Mouse (Mus musculus): ENCODE measurements around the gene Stx11. TPM values are rescaled to one million over a fixed set of nuclear protein-coding genes. Genes with fewer than 3 reads are reported as not detected.

Stx11 gene
- polyA plus RNA-seq, 1 experiment, result 28.8 TPM

- 82% methylated on average over 6 of the region's 6 CpGs for WGBS
- Histone ChIP-seq H3K4me1 (ENCODE audit: control insufficient read depth, insufficient read depth, low read length) (no peaks in the 10 kb centered on the region; the same call in 1 of the 2 replicates), H3K27ac (ENCODE audit: control insufficient read depth, insufficient read depth, low read depth, low read length, poor library complexity) (no peak overlapping the region), H3K4me3 (replicated peaks; ENCODE audit: control insufficient read depth, low read depth, low read length) (no peak overlapping the region)
- TF ChIP-seq POLR2A (IDR thresholded peaks at IDR 0.05; ENCODE audit: borderline replicate concordance, control insufficient read depth, low read depth, low read length), result no peak
- TF ChIP-seq CTCF (IDR thresholded peaks at IDR 0.05; ENCODE audit: control insufficient read depth, insufficient read depth, low read length), result no peak
Measured at GRCm38 (mm10) chr10:12916376-12916775, 47.7 kb downstream of the Stx11 start.

DNA sequence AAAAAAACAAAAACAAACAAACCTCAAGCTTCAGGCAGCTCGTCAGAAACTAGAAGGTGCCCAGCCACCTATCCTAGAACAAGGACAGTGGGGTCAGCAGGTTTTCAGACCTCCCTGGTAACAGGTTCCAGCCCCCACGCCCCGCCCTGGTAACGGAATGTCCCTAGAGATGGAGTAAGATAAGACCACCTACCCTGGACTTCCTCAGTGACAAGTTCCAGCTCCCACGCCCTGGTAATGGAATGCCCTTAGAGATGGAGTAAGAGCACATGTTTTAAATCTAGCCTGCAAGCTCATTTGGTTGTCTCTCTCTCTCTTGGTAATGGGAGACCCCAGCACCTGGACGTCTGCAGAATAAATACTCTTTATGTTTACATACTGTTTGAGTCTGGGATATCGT is 48.3 kb downstream of the Stx11 start:
- no peaks in the 10 kb centered on the region; the same call in 1 of the 2 replicates for H3K4me1 ChIP-seq (ENCODE audit: control insufficient read depth, insufficient read depth, low read length)
- TF ChIP-seq CTCF (IDR thresholded peaks at IDR 0.05; ENCODE audit: control insufficient read depth, insufficient read depth, low read length) (no peak), POLR2A (IDR thresholded peaks at IDR 0.05; ENCODE audit: borderline replicate concordance, control insufficient read depth, low read depth, low read length) (no peak)
- WGBS, result 87% methylated on average over 7 of the region's 7 CpGs
- no peak overlapping the region for H3K27ac ChIP-seq (ENCODE audit: control insufficient read depth, insufficient read depth, low read depth, low read length, poor library complexity)
- no peak overlapping the region for H3K4me3 ChIP-seq (replicated peaks; ENCODE audit: control insufficient read depth, low read depth, low read length)

- Histone ChIP-seq H3K27ac (ENCODE audit: control insufficient read depth, insufficient read depth, low read depth, low read length, poor library complexity) (no peak overlapping the region), H3K4me3 (replicated peaks; ENCODE audit: control insufficient read depth, low read depth, low read length) (no peak overlapping the region), H3K4me1 (ENCODE audit: control insufficient read depth, insufficient read depth, low read length) (no peaks in the 10 kb centered on the region)
- TF ChIP-seq POLR2A (IDR thresholded peaks at IDR 0.05; ENCODE audit: borderline replicate concordance, control insufficient read depth, low read depth, low read length) (no peak), CTCF (IDR thresholded peaks at IDR 0.05; ENCODE audit: control insufficient read depth, insufficient read depth, low read length) (no peak)
- WGBS, result 91% methylated on average over 1 of the region's 1 CpGs
Measured at GRCm38 (mm10) chr10:12914203-12914602, 49.9 kb downstream of the Stx11 start.

DNA sequence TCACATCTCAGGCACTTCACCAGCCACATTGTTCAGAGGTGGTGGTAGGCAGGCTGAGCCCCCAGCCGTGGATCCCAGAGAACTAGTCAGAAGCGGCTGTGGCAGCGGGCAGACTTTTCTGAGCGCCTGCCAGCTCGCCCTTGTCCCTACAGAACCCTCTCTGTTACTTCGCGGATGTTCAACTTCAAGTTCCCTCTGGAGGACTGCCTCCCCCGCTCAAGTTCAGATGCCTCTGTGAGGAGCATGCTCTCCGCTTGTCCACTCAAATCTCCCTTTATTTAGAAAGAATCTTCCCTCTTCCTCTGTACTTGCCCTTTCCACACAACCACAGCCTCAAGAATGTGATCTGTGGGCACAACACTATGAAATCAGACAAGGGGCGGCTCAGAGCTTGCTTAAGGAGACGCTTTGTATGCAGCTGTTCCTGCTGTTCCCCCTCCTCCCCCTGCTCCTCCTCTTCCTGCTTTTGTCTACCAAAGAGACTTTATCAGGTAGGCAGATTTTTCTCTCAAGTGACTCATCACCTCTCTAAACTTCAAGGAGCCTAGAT is 52.0 kb downstream of the Stx11 start:
- no peak for TF ChIP-seq CTCF (IDR thresholded peaks at IDR 0.05; ENCODE audit: control insufficient read depth, insufficient read depth, low read length)
- no peak for TF ChIP-seq POLR2A (IDR thresholded peaks at IDR 0.05; ENCODE audit: borderline replicate concordance, control insufficient read depth, low read depth, low read length)
- no peaks in the 10 kb centered on the region for H3K4me1 ChIP-seq (ENCODE audit: control insufficient read depth, insufficient read depth, low read length)
- 19% methylated on average over 11 of the region's 11 CpGs for WGBS
- H3K4me3 ChIP-seq (replicated peaks; ENCODE audit: control insufficient read depth, low read depth, low read length), result no peak overlapping the region
- no peak overlapping the region for H3K27ac ChIP-seq (ENCODE audit: control insufficient read depth, insufficient read depth, low read depth, low read length, poor library complexity)

GRCm38 (mm10) chr10:12911451-12911850 is 52.6 kb downstream of the Stx11 start:
- 80% methylated on average over 13 of the region's 13 CpGs for WGBS
- H3K27ac ChIP-seq (ENCODE audit: control insufficient read depth, insufficient read depth, low read depth, low read length, poor library complexity), result no peak overlapping the region

DNA sequence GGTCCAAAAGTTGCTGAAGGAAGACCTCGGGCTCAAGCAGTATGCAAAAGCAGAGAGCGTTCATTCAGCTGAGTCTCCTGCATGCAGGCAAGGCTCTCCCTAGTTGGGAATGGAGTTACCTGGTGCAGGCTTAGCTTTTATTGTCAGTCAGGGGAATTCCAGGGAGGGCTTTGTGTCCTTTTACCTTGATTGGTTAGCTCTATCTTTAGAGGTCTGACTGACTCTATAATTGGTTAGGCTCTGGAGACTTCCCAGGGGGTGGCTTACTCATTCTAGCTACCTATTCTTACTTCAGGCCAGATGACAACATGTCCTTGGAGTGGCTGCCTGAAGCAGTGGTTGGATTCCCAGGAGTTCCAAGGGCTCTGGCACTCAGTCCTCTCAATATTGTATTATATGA is 54.2 kb downstream of the Stx11 start:
- Histone ChIP-seq H3K4me3 (replicated peaks; ENCODE audit: control insufficient read depth, low read depth, low read length) (no peak overlapping the region), H3K27ac (ENCODE audit: control insufficient read depth, insufficient read depth, low read depth, low read length, poor library complexity) (no peak overlapping the region), H3K4me1 (ENCODE audit: control insufficient read depth, insufficient read depth, low read length) (no peaks in the 10 kb centered on the region)
- WGBS, result 91% methylated on average over 2 of the region's 2 CpGs
- TF ChIP-seq CTCF (IDR thresholded peaks at IDR 0.05; ENCODE audit: control insufficient read depth, insufficient read depth, low read length) (no peak), POLR2A (IDR thresholded peaks at IDR 0.05; ENCODE audit: borderline replicate concordance, control insufficient read depth, low read depth, low read length) (no peak)

More at GRCm38 (mm10) chr10:12911451-12911850, 52.6 kb downstream of the Stx11 start:
- H3K4me3 ChIP-seq (replicated peaks; ENCODE audit: control insufficient read depth, low read depth, low read length), result no peak overlapping the region
- H3K4me1 ChIP-seq (ENCODE audit: control insufficient read depth, insufficient read depth, low read length), result no peaks in the 10 kb centered on the region
- TF ChIP-seq POLR2A (IDR thresholded peaks at IDR 0.05; ENCODE audit: borderline replicate concordance, control insufficient read depth, low read depth, low read length) (no peak), CTCF (IDR thresholded peaks at IDR 0.05; ENCODE audit: control insufficient read depth, insufficient read depth, low read length) (no peak)

DNA sequence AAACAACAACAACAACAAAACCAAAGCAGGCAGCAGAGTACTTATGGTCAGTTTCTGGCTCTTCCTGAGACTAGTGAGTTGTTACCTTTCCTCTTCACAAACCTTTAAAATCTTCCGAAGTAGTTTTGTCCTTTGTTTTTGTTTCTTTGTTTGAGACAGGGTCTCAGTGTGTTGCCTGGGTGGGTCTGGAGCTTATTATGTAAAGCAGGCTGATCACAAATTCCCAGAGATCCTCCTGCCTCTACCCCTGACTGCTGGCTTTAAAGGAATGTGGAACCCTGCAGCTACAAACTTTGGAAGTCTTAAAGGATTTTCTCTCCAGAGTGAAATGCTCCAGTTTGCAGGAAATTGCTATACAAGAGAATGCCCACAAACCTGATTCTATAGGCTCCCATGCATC is 54.9 kb downstream of the Stx11 start:
- WGBS, result 76% methylated on average over 1 of the region's 1 CpGs
- Histone ChIP-seq H3K4me1 (ENCODE audit: control insufficient read depth, insufficient read depth, low read length) (no peaks in the 10 kb centered on the region; the same call in 1 of the 2 replicates), H3K4me3 (replicated peaks; ENCODE audit: control insufficient read depth, low read depth, low read length) (no peak overlapping the region), H3K27ac (ENCODE audit: control insufficient read depth, insufficient read depth, low read depth, low read length, poor library complexity) (no peak overlapping the region)
- no peak for TF ChIP-seq POLR2A (IDR thresholded peaks at IDR 0.05; ENCODE audit: borderline replicate concordance, control insufficient read depth, low read depth, low read length)
- TF ChIP-seq CTCF (IDR thresholded peaks at IDR 0.05; ENCODE audit: control insufficient read depth, insufficient read depth, low read length), result no peak

GRCm38 (mm10) chr10:12904140-12904528 is 60.0 kb downstream of the Stx11 start:
- TF ChIP-seq CTCF (IDR thresholded peaks at IDR 0.05; ENCODE audit: control insufficient read depth, insufficient read depth, low read length) (no peak), POLR2A (IDR thresholded peaks at IDR 0.05; ENCODE audit: borderline replicate concordance, control insufficient read depth, low read depth, low read length) (no peak)
- WGBS, result 71% methylated on average over 5 of the region's 5 CpGs
- no peaks in the 10 kb centered on the region; the same call in 1 of the 2 replicates for H3K4me1 ChIP-seq (ENCODE audit: control insufficient read depth, insufficient read depth, low read length)
- no peak overlapping the region for H3K4me3 ChIP-seq (replicated peaks; ENCODE audit: control insufficient read depth, low read depth, low read length)
- no peak overlapping the region for H3K27ac ChIP-seq (ENCODE audit: control insufficient read depth, insufficient read depth, low read depth, low read length, poor library complexity)

Measured in bone marrow, adult 2 months (tissue).